Mouse (Mus musculus): ENCODE data around the gene Pla2g2f. TPM values are rescaled to one million over a fixed set of nuclear protein-coding genes. Genes with fewer than 3 reads are reported as not detected.

Pla2g2f gene
- not detected for total RNA-seq (2021)

DNA sequence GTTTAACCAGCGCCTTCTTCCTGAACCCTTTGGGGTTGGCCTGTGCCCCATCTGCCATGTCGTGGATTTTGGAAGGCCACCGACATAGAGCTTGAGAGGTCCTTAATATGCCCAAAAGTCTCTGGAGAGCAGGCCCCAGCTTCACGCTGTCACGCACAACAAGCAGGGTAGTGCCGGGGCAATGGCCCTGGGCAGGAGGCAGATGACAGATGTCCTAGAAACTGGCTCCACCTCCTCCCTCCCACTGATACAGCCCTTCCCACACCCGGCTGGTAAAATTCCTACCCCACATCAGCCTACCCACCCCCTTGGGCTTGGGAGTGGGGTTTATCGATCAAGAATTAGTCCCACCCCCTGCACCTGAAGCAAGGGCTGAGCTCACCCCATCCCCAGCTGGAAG is at the start of gene Pla2g2f:
TSS of gene Pla2g2f (minus strand) at position 211 of the 400 bp plus-strand sequence.
- DNase-seq: no peak
- intact Hi-C loops (cut with DNase I): no loop called here

- intact Hi-C loops (cut with DNase I): no loop called here
- DNase-seq: no peak
Measured at GRCm38 (mm10) chr4:138806920-138807541, 49.6 kb upstream of the Pla2g2f start.

GRCm38 (mm10) chr4:138806160-138806559 is 48.7 kb upstream of the Pla2g2f start:
- no peak for DNase-seq

GRCm38 (mm10) chr4:138805248-138805647 is 47.8 kb upstream of the Pla2g2f start:
- intact Hi-C loops (cut with DNase I): no loop called here
- DNase-seq: no peak

More at GRCm38 (mm10) chr4:138806160-138806559, 48.7 kb upstream of the Pla2g2f start:
- intact Hi-C loops (cut with DNase I): no loop called here

GRCm38 (mm10) chr4:138802917-138803316 is 45.5 kb upstream of the Pla2g2f start:
- DNase-seq: no peak
- intact Hi-C loops (cut with DNase I): no loop called here

- intact Hi-C loops (cut with DNase I): no loop called here
- DNase-seq: no peak
Measured at GRCm38 (mm10) chr4:138801631-138802030, 44.2 kb upstream of the Pla2g2f start.

- DNase-seq: peak; percentile 63
- intact Hi-C loops (cut with DNase I): no loop called here
Measured at GRCm38 (mm10) chr4:138800134-138800744, 42.8 kb upstream of the Pla2g2f start.

GRCm38 (mm10) chr4:138797217-138797570 is 39.8 kb upstream of the Pla2g2f start:
- intact Hi-C loops (cut with DNase I): loop anchor here (10.0 kb wide), 1 partner anchor 92 kb away; no protein-coding TSS in a partner anchor
- no peak for DNase-seq

GRCm38 (mm10) chr4:138796513-138797216 is 39.2 kb upstream of the Pla2g2f start:
- intact Hi-C loops (cut with DNase I): loop anchor here (10.0 kb wide), 1 partner anchor 92 kb away; no protein-coding TSS in a partner anchor
- no peak for DNase-seq

- no peak for DNase-seq
- intact Hi-C loops (cut with DNase I): loop anchor here (10.0 kb wide), 1 partner anchor 90 kb away; no protein-coding TSS in a partner anchor
Measured at GRCm38 (mm10) chr4:138794344-138794743, 36.9 kb upstream of the Pla2g2f start.

DNA sequence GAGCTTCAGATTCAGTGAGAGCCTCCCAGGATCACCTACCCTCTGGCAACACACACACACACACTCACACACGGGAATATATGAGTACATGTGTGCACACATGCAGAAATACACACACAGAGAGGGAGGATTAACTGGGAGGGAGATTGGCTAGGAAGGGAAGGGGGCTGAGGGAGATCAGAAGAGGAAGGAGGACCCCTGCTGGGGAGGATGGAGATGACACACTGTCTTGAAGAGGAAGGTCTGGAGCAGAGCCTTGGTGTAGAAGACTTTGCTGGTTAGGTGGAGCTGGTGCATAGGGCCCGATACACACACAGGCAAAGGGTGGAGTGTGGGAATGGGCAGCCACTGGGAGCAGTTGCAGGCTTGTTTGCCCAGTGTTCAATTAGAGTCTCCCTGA is 35.9 kb upstream of the Pla2g2f start:
- intact Hi-C loops (cut with DNase I): loop anchor here (10.0 kb wide), 1 partner anchor 88 kb away; no protein-coding TSS in a partner anchor
- DNase-seq: peak; percentile 54

- intact Hi-C loops (cut with DNase I): loop anchor here (10.0 kb wide), 1 partner anchor 88 kb away; no protein-coding TSS in a partner anchor
- no peak for DNase-seq
Measured at GRCm38 (mm10) chr4:138792599-138792998, 35.2 kb upstream of the Pla2g2f start.

- intact Hi-C loops (cut with DNase I): loop anchor here (10.0 kb wide), 1 partner anchor 87 kb away; no protein-coding TSS in a partner anchor
- no peak for DNase-seq
Measured at GRCm38 (mm10) chr4:138791452-138791851, 34.0 kb upstream of the Pla2g2f start.

DNA sequence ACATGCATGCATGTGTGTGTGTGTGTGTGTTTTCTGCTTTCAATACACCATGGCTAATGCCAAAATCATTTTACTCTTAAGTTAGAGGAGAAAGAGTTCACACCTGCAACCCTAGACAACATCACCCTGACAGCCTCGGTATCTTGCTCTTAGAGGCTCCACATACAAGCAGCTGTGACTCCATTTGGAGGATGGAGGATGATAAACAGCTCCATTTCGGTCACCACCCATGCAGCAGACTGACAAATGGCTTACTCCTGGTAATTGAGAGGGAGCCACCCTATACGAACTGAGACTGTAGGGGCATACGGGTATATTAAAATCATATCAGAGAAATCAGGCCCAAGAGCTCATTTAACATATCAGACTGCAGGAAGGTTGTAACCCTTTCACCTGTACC is 31.0 kb upstream of the Pla2g2f start:
- intact Hi-C loops (cut with DNase I): no loop called here
- no peak for DNase-seq

DNA sequence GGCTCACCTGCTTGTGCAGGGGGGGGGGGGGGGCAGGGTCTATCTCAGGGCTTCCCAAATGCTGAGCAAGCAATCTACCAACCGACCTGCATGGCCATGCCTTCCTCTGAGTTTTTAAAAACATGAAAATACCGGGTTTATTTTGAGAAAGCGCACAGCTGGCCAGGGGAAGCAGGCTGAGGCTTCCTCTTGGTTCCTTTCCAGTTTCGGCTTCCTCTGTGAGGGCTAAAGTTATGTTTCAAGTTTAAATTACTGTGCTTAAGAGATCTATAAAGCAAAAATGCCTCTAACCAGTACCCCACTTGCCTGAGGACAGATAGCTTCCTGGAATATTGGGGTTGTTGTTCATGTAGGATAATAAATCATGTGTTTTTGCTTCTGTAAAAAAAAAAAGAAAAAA is 28.7 kb upstream of the Pla2g2f start:
- intact Hi-C loops (cut with DNase I): no loop called here
- no peak for DNase-seq

GRCm38 (mm10) chr4:138785721-138786120 is 28.3 kb upstream of the Pla2g2f start:
- no peak for DNase-seq
- intact Hi-C loops (cut with DNase I): no loop called here

DNA sequence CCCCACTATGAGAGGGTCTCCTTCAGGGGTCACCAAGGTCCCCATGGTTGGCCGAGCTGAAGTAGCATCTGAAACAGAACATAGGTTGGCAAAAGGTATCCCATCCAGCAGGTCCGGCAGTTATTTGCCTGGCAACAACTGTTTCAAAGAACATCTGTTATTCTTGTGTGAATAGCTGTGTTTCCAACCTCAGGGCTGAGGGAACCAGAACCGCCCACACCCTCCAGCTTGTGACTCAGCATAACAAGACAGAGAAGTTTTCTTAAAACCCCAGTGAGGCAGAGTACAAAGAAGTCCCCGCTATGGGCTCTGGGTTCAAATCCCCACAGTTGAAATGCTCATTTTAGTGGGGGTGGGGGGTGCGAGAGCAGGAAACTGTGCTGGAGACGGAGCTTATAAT is 24.7 kb upstream of the Pla2g2f start:
- DNase-seq: no peak
- intact Hi-C loops (cut with DNase I): no loop called here

DNA sequence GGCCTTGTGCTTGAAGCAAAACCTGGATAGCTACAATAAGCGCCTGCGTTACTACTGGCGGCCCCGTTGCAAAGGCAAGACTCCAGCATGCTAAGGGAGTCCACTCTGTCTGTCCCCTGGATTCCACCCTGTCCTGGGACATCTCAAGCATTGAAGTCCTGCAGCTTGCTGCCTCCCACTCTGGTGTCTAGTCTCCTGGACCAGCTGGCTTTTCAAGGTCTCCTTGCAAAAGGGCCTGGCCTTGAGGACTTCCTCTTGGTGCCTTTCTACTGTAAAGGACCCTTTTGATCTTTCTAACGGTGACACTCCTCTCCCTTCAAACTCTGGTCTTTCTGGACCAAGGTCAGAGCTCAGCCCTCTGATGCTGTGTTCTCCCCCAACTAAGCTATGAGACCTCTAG is 22.9 kb upstream of the Pla2g2f start:
- intact Hi-C loops (cut with DNase I): no loop called here
- DNase-seq: no peak

DNA sequence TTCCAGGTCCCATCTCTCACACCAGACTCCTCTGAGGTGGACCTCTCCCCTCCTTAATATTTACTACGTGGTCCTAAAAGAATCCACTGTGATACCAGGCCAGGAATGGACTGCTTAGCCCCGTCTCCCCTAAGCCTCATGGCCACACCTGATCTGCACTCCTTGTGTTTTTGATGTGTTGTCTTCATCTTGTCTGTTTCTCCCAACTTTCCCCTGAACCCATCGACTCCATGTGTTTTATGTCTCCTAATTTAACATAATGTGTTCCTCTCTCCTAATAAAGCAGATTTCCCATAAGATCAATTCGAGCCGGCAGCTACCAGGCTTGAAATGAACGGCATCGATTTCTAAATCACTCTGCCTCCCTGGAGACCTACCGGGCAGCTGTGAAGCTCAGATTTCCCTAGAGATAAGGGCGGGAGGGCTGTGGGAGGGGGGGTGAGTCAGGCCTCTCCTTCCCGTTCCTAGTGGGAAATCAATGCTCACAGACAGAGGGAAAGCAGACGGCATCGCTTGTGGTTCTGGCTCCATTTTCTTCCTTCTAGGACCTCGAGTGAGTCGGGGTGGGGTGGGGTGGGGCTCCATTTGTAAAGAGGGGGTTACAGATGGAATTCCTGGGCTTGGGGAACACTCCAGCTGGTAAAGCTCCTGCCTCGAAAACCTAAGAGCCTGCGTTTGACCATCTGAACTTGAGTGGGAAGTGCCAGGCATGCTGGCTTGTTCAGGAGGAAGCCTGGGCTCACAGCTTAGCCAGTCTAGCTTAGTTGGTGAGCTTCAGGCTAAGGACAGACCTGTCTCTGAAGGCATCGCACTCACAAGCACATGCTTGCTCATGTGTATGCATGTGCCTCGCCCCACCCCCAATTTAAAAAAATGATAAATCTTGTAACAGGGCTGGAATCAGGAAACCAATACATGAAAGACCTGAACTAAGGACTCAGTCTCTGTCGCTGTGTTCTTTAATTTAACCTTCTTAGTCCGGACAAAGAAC is 20.3 kb upstream of the Pla2g2f start:
- intact Hi-C loops (cut with DNase I): no loop called here
- no peak for DNase-seq

GRCm38 (mm10) chr4:138775435-138775834 is 18.0 kb upstream of the Pla2g2f start, which contains the start of gene Pla2g2d:
Gene Pla2g2d (plus strand): TSS chr4:138775735.
- intact Hi-C loops (cut with DNase I): no loop called here
- DNase-seq: no peak
